Mouse (Mus musculus): ENCODE results near the gene Rabgap1l. TPM values are rescaled to one million over a fixed set of nuclear protein-coding genes. Genes with fewer than 3 reads are reported as not detected.
"Not testable (repeated sequence)": the region's sequence is repeated elsewhere in the genome, so short reads cannot be mapped to it uniquely, and the experiment has no call there.

Gene Rabgap1l
- total RNA-seq, 2 experiments from 2014 or later, result 214 to 241 TPM

DNA sequence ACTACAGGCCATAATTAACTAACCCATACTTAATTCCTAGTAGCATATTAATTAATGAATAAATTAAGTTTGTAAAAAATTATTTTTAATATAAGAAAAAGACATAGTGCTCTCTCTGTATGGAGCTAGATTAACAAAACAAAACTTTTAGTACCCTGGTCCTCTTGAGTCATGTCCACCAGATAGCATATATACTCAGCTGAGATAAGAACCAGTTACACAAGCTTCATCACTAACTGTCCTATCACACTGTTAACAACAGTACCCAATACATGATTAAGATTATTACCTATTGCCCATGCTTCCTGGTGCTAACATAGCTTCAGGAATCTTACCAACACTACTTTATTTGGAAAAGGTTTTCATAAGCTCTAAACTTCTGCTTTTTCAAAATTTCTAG, 82.5 kb downstream of the Rabgap1l start:
- DNase-seq (ENCODE audit: extremely low spot score in 1 of 2, low spot score in 1 of 2), result no peak

GRCm38 (mm10) chr1:160704596-160704995, 88.4 kb downstream of the Rabgap1l start:
- no peak for DNase-seq (ENCODE audit: extremely low spot score in 1 of 2, low spot score in 1 of 2)

DNA sequence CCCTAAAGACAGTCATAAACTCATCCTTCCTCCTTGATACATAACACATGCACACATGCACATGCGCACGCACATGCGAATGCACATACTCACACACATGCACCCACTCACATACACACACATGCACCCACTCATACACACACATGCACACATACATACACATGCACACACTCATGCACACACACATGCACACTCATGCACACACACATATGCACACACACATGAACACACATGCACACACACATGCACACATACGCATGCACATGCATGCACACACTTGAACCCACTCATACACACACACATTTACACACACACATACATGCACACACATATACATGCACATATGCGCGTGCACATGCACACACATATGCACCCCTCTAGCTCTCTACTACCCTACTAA, 89.2 kb downstream of the Rabgap1l start:
- no peak for DNase-seq (ENCODE audit: extremely low spot score in 1 of 2, low spot score in 1 of 2)

- peak; percentile 56 to 79 for DNase-seq (ENCODE audit: extremely low spot score in 1 of 2, low spot score in 1 of 2)
Observed at GRCm38 (mm10) chr1:160693094-160693447, 99.9 kb downstream of the Rabgap1l start.

GRCm38 (mm10) chr1:160692224-160693093, 100.6 kb downstream of the Rabgap1l start:
- DNase-seq (ENCODE audit: extremely low spot score in 1 of 2, low spot score in 1 of 2), result no peak

DNA sequence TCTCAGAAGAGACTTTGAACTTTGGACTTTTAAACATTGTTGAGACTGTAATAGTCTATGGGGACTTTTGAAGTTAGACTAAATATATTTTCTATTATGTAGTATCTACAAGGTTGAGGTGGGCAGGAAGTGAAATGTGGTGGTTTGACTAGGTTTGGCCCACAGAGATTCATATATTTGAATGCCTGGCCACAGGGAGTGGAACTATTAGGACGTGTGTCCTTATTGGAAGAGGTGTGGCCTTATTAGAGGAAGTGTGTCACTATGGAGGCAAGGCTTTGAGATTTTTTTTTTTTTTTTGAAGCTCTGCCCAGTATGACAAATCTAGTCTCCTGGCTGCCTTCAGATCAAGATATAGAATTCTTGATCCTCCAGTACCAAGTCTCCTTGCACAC, 101.8 kb downstream of the Rabgap1l start:
- no peak for DNase-seq (ENCODE audit: extremely low spot score in 1 of 2, low spot score in 1 of 2)

DNA sequence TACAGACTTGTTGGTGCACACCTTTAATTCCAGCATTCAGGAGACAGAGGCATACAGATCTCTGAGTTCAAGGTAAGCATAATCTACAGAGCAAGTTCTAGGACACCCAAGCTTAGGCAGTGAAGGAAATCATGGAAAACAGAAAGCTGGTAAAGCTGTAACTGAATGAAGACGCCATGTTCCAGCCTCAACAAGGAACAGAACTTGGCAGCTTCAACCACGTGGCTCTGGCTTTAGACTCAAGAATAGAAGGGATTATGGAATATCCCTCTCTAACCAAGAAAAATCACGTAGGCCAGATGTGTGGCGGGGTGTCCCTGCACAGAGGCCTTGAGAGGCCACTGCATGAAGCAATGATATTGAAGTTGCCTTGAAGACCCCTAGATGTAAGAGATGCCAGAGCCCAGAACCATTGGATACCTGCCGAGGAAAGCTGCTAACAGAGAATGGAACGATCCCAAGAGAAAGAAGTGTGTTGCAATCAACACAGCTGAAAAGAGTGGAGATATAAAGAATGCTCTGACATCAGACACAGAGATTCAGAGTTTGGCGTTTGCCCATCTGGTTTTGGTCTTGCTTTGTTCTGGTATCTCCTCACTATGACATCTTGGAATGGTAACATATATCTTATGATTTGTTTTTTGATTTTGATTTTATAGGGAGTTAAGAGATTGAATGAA, 102.4 kb downstream of the Rabgap1l start:
- DNase-seq (ENCODE audit: extremely low spot score in 1 of 2, low spot score in 1 of 2), result no peak

- DNase-seq (ENCODE audit: extremely low spot score in 1 of 2, low spot score in 1 of 2), result no peak
Observed at GRCm38 (mm10) chr1:160689511-160689910, 103.5 kb downstream of the Rabgap1l start.

GRCm38 (mm10) chr1:160684251-160684650, 108.8 kb downstream of the Rabgap1l start:
- no peak for DNase-seq (ENCODE audit: extremely low spot score in 1 of 2, low spot score in 1 of 2)

DNA sequence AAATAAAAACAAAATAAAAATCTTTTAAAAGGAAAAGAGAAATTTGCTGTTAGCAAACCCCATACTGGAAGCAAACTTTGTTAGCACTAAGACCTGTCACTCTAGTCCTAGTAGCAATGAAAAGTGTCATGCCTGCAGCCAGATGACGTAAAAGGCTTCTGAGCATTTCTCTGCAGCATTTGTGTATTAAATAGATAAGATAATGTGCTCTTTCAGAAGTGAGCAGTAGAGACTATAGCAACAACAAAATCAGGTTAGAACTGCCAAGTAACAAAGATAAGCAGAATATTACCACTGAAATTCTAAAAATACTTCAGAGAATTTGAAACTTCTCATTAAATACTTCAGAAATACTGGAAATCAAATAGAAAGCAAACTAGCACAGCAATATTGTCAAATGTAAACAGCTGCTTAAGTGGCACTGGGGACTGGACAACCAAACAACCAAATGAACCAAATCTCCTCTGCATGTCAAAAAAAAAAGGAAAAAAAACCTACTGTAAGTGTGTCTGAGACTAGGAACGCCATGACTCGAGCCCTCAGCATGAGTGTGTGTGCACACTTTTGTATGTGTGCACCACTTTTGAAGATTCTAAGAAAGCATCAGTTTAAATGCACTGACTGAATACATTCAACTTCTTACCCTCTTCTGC, 111.5 kb downstream of the Rabgap1l start:
- no peak for DNase-seq (ENCODE audit: extremely low spot score in 1 of 2, low spot score in 1 of 2)

DNA sequence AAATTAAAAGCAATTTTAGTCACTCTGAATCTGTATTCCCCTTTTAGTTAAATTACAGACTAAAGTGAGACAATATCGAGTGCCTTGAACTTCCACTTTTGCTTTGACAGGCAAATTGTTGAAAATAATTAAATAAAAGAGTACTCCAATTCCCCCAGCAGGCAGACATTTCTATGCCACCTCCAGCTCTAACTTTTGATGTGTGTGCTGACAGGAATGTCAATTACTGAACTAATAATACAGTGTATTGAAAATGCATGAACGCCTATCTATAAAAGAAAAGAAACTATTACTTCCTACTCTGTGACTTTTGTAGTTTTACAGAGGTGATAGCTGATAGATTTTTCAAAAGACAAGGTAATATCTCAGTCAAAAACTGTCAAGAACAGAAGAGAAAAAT, 118.2 kb downstream of the Rabgap1l start:
- DNase-seq (ENCODE audit: extremely low spot score in 1 of 2, low spot score in 1 of 2), result no peak

DNA sequence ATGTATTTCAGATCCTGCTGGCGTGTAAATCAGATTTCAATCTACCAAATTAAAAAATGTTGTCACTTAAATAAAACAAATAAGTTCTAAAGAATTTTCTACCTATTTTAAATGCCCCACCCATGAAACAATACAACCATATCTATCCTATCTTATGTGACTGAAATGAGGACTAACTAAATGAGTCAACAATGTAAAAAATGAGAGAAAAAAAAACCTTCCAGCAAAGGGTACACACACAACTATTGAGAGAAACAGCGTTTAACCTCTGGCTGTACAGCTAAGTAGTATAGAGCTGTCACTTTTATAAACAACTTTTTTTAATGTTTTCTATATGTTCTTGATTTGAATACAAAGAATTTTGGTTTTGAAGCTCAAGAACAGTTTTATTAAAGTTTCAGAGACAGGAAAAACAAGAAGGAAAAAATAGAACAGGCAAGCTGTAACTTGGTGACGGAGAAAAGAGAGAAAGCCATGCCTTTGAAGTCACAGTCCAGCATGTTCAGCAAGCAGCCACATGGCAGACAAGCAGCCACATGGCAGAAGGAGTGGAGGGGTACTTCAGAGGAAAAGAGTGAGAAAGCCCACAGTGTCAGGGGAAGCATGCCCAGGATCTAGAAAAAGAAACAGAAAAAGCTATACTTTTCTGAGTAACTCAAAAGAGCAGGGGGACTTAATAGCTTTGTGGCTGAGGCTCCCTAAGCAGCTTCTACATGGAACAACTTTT, 120.8 kb downstream of the Rabgap1l start:
- no peak for DNase-seq (ENCODE audit: extremely low spot score in 1 of 2, low spot score in 1 of 2)

DNA sequence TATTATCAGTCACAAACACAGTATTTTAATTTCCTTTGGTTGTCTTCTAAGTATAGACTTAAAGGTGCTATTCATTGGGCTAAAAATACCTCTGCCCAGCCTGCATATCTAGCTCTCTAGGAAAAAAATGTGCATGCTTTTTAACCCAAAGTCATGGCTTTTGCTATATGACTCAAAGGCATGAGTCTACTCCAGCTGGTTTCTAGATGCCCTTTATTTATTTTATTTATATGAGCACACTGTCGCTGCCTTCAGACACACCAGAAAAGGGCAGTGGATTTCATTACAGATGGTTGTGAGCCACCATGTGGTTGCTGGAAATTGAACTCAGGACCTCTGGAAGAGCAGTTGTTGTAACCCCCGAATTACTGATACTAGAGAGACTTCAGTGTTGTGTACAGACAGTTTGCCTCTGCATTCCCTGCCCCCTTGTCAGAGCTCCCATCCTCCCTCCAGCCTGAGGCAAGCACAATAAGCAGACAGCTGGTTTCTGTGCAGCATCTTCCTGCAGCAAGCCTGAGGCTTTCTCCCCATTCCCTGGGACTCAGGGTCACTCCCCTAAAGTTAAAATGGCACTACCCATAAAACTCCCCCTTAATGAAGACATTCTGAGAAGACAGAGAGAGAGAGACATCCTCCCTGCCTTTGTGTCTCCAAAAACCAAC, 137.1 kb downstream of the Rabgap1l start:
- no peak for DNase-seq (ENCODE audit: extremely low spot score in 1 of 2, low spot score in 1 of 2)

- no peak for DNase-seq (ENCODE audit: extremely low spot score in 1 of 2, low spot score in 1 of 2)
Observed at GRCm38 (mm10) chr1:160651691-160652090, 141.3 kb downstream of the Rabgap1l start.

DNA sequence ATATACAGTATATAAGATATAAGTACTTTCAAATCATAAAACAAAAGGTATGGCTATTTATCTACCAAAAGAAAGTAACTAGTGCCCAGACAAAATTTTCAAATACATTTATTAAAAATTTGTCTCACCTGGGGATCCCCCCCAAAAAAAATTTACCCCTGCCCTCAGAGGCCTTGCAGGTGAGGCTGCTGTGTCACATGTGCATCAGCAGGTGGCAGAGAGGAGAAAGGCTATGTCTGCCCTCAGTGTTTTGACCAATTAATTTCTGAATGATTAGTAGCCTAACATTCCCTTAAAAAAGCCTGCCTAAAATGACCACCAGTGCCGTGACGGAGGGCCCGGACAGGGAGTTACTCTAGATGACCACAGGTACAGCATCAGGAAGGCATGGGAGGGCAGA, 147.6 kb downstream of the Rabgap1l start:
- DNase-seq (ENCODE audit: extremely low spot score in 1 of 2, low spot score in 1 of 2), result no peak

DNA sequence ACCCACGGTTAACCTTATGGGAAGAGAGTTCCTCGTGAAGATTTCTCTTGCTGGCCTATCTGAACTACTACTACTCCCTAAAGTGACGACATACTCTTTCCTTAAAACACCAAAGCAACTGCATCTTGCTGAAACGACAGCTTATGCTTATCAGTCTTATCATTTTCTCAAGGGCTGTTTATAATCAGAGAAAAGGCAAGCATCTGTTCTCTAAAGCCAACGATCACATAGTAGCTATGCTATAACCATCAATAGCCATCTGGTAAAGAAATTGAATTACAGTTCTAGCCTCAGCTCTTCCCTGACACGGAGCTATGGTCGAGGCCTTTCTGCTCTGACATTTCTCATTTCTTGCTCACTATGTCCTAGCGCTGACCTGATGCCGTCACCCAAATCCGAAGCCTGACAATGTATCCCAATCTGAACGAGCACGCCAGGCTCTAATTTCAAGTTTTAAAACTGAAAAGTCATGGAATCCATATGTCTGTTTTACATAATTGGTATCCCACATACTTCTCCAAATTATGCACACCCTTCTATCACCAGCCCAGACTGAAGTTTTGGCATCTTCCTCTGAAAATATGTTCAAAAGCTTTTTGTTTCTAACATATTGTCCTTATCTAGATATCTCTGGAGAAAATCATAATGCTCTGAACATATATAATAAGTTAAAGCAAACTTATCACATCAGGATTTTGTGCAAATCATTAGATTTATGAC, 164.6 kb downstream of the Rabgap1l start:
- no peak for DNase-seq (ENCODE audit: extremely low spot score in 1 of 2, low spot score in 1 of 2)

GRCm38 (mm10) chr1:160624354-160625120, 168.5 kb downstream of the Rabgap1l start:
- DNase-seq (ENCODE audit: extremely low spot score in 1 of 2, low spot score in 1 of 2), result not testable (repeated sequence)

GRCm38 (mm10) chr1:160618201-160618600, 174.8 kb downstream of the Rabgap1l start:
- DNase-seq (ENCODE audit: extremely low spot score in 1 of 2, low spot score in 1 of 2), result no peak

GRCm38 (mm10) chr1:160606425-160606824, 186.6 kb downstream of the Rabgap1l start:
- no peak for DNase-seq (ENCODE audit: extremely low spot score in 1 of 2, low spot score in 1 of 2)
